Mouse (Mus musculus) heart, adult 2 months (tissue): Measurements from ENCODE around the gene Lpar1.

ENCODE experiments used
- CTCF ChIP-seq: fragments of 200-600 bp; IDR thresholded peaks from 2 replicates; pipeline ENCODE4 v1.8.1; 2022; ENCODE audit warnings: antibody characterized with exemption, mild to moderate bottlenecking, moderate library complexity
- EP300 ChIP-seq: fragments of 200-500 bp; IDR thresholded peaks from 2 replicates; pipeline ENCODE4 v1.6.1; 2011; ENCODE audit warnings: low read depth, low read length, control low read depth; ENCODE audit not compliant: insufficient read depth
- POLR2A ChIP-seq: fragments of 200-500 bp; IDR thresholded peaks from 2 replicates; pipeline ENCODE4 v1.6.1; 2011; ENCODE audit warnings: mild to moderate bottlenecking, low read depth, low read length, control low read depth; ENCODE audit not compliant: insufficient read depth

DNA sequence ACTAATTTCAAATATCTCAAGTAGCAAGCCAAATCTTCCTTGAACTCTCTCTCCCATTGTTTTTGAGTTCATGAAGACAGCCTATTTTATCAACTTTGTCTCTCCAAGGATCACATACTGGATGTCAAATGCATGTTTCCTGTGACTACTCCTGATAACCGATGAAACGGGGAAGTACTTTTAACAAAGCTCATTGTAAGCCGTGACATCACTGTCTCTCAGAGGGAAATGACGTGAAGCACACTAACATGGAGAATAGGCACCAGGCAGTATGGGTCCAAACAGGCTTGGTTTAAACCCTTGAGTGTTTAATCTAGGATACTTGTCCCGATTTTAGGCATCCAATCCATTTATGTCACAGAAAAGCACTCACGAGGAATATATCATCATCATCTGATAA is 17.9 kb downstream of the Lpar1 start:
- TF ChIP-seq POLR2A (no peak), CTCF (no peak), EP300 (no peak)
